Mouse (Mus musculus) liver, adult 2 months (tissue): ENCODE results near the gene Arhgef28.
"Not testable (repeated sequence)": the region's sequence is repeated elsewhere in the genome, so short reads cannot be mapped to it uniquely, and the experiment has no call there.

Experiments used
- CTCF ChIP-seq: fragments of 200-500 bp; IDR thresholded peaks from 2 replicates; pipeline ENCODE4 v1.5.1; 2011; ENCODE audit warnings: low read depth, low read length, control low read depth
- POLR2A ChIP-seq: fragments of 200-500 bp; IDR thresholded peaks from 2 replicates; pipeline ENCODE4 v1.6.1; 2011; ENCODE audit warnings: low read length, control low read depth; ENCODE audit not compliant: insufficient read depth; ENCODE audit errors: extremely low read depth

DNA sequence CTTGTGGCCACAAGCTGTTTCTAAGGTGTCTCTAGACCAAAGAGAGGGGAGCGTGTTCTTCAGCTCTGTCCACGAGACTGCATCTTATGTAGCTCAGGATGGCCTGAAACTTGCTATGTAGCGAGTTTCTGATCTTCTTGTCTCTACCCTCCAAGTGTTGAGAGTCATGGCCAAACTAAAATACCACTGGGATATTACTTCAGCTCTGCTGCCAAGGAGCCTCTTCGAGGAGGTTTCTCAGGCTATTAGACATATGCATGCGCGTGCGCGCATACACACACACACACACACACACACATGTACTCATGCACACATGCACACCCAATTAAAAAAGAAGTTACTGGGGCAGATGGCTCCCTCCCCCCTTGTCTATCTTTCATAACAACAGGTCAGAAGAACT, 187.4 kb downstream of the Arhgef28 start:
- not testable (repeated sequence) for TF ChIP-seq CTCF, POLR2A
